Mouse (Mus musculus) lung, postnatal 4 days (tissue): ENCODE data around the gene Hsd3b7.

Experiments
- DNase-seq, 2 experiments: peaks; one replicate each; pipeline ENCODE4 v3.0.0; 2021

The Hsd3b7 gene

GRCm38 (mm10) chr7:127776426-127776825, 24.0 kb upstream of the Hsd3b7 start, which contains the start of gene Setd1a:
Gene Setd1a, plus strand, starts transcription at chr7:127776670.
- peak; percentile 89 to 92 for DNase-seq

- peak; percentile 97 to 98 for DNase-seq
These were observed 23.4 kb upstream of the Hsd3b7 start for GRCm38 (mm10) chr7:127776878-127777473.

- DNase-seq, result peak; percentile 70 to 71
These were observed 22.7 kb upstream of the Hsd3b7 start for GRCm38 (mm10) chr7:127777474-127778266.

- no peak for DNase-seq
These were observed 22.1 kb upstream of the Hsd3b7 start for GRCm38 (mm10) chr7:127778350-127778749.

DNA sequence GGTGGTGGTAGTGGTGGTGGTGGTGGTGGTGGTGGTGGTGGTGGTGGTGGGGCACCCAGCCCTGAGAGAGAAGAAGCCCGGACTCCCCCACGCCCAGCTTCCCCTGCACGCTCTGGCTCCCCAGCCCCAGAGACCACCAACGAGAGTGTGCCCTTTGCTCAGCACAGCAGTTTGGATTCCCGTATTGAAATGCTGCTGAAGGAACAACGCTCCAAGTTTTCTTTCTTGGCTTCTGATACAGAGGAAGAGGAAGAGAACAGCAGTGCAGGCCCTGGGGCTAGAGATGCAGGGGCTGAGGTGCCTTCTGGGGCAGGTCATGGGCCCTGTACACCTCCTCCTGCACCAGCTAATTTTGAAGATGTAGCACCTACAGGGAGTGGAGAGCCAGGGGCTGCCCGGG, 15.1 kb upstream of the Hsd3b7 start, which contains the start of gene Gm49388:
Gm49388 (plus strand) TSS at position 301 of the 400 bp plus-strand sequence.
- no peak for DNase-seq

- no peak for DNase-seq
These were observed 3.1 kb upstream of the Hsd3b7 start for GRCm38 (mm10) chr7:127797076-127797845.

- DNase-seq, result no peak
These were observed 1.8 kb upstream of the Hsd3b7 start for GRCm38 (mm10) chr7:127798591-127798990.

DNA sequence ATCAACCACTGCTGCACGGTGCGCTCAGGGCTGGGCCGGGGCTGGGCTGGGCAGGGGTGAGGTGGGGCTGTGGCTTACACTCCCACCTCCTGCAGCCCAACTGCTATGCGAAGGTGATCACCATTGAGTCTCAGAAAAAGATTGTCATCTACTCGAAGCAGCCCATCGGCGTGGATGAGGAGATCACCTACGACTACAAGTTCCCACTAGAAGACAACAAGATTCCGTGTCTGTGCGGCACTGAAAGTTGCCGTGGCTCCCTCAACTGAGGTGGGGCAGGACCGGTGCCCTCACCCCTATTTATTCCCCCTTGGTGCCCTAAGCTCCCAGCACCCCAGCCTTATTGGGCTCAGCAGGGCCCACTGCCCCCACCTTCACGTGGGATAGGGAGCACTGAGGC, 1.2 kb upstream of the Hsd3b7 start:
- peak in 1 of 2 experiments; percentile 22 for DNase-seq

DNA sequence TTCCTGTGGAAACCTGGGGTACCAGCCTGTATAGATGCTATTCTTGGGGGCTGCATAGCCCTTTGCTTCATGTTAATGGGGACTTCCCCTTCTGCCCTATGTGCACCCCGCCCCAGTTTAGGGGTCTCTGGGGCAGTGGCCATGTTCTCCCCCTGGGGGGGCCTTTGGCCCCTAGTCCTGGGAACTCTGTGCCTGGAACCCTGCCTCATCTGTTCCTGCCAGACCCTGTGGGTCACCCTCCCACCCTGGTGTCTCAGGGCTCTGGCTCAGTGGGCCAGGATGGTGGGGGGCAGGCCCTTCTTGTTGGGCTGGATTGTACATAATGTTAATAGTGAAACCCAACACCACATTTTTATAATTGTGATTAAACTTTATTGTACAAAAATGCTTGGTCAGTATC, 666 bp upstream of the Hsd3b7 start:
- peak in 1 of 2 experiments; percentile 20 for DNase-seq

DNA sequence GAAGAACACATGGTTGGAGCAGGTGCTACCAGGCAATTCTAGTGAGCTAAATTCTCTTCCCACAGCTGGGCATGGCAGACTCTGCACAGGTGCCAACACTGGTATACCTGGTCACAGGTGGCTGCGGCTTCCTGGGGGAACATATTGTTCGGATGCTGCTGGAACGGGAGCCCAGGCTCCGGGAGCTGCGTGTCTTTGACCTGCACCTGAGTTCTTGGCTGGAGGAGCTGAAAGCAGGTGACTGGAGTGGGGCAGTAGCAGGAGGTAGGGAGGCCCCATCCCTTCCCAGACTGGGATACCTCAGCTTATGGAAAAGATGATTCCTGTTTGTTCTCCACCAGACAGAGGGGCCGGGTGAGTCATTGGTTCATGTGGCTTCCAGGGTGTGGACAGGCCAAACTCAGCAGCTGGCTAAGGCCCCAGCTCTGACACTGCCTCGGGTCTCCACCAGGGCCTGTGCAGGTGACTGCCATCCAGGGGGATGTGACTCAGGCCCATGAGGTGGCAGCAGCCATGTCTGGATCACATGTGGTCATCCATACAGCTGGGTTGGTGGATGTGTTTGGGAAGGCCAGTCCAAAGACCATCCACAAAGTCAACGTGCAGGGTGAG, 712 bp downstream of the Hsd3b7 start:
- peak; percentile 17 to 39 for DNase-seq

DNA sequence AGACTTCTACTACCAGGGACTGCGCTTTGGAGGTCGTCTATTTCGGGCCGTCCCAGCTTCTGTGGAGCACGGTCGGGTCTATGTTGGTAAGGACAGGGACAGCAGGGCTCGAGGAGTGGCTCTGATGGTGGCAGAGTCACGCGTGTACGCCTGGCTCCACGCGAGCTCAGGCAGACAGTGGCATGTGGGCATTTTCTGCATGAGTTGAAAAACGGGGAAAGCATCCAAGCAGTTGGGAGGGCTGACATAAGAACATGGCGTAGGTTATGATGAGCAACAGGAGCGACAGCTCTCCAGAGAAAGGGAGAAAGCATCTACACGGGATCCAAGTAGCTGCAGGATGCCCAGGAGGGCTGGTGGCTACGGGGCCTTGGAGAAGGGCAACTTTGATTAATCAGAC, 1.9 kb downstream of the Hsd3b7 start:
- DNase-seq, result no peak

DNA sequence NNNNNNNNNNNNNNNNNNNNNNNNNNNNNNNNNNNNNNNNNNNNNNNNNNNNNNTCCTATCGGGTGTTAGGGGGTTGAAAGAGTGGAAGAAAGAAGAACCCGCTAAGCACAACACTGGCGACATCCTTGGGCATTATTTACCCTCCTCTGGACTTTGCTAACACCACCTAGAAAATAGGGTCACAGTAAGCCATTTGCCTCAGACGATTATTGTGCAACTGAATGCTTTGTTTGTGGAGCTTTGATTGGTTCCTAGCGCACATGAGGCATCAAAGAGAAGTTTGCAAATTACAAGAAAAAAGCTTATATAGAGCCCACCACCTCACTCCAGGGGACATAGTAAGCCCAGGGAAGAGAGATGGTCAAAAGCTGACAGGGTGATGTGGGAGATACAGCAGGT, 8.4 kb downstream of the Hsd3b7 start:
- no peak for DNase-seq

GRCm38 (mm10) chr7:127809846-127810245, 9.4 kb downstream of the Hsd3b7 start:
- no peak for DNase-seq

DNA sequence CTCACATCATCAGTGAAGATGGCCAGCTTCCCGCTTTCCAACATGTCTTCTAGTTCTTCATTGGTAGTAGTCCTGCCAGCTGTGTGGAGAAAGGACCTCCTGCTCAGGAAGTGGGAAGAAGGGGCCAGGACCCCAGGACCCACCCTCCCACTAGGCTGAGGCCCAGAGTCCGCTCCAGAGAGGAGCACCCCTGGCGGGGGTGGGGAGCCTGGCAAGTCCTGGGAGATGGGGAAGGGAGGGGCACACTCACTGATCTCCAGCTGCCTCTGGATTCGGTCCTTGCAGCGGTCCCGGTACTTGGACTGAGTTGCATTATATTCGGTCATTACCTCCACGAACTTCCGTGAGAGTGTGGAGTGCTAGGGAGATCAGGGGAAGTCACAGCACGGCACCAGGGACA, 10.2 kb downstream of the Hsd3b7 start:
- no peak for DNase-seq

DNA sequence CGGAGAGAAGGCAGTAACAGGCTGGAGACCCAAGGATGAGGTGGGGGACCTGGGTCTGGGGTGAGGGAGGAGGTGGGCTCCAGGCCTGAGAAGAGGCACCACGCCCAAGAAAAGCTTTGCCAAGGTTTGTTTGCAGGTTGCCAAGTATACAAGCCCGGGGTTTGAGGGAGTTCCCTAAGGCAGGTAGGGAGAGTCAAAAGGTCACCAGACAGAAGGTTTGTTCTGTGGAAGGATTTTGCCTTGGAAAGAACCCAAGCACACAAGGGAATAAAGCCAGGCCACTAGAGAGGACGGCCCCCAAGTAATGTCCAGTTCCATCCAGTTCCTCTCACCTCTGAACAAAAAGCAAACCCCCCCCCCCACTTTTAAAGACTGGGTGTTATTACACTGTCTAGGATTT, 10.8 kb downstream of the Hsd3b7 start:
- no peak for DNase-seq

GRCm38 (mm10) chr7:127812292-127812691, 11.9 kb downstream of the Hsd3b7 start:
- DNase-seq, result no peak

DNA sequence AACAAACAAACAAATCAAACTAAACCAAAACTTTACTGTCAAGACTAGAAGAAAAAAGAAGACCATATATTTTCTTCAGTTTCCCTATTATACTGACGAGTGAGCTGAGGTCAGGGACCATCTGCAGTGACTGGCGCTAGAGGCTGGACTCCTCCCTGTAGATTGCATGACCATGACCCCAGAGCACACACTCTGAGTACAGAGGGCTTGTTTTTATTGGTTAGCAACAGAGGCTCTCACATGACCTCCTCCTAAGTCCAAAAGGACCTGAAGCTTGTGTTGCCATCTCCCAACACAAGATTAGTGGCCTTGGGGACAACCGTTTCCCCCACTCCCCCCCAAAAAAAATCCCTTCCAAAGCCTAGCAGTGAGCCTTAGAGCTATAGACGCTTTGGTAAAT, 13.4 kb downstream of the Hsd3b7 start:
- no peak for DNase-seq

- peak in 1 of 2 experiments; percentile 61 for DNase-seq
These were observed 14.0 kb downstream of the Hsd3b7 start for GRCm38 (mm10) chr7:127814241-127814921.

GRCm38 (mm10) chr7:127815116-127815665, 14.8 kb downstream of the Hsd3b7 start:
- DNase-seq, result no peak

- DNase-seq, result peak; percentile 66 to 76
These were observed 15.8 kb downstream of the Hsd3b7 start for GRCm38 (mm10) chr7:127815954-127816821.

- DNase-seq, result no peak
These were observed 16.6 kb downstream of the Hsd3b7 start for GRCm38 (mm10) chr7:127817053-127817452.
